Mouse (Mus musculus) cerebellum, postnatal 4 days (tissue): ENCODE data around the gene Col9a3.

Experiments used
- DNase-seq, 2 experiments: peaks; one replicate each; pipeline ENCODE4 v3.0.0; 2022; ENCODE audit warnings: low spot score in 2 of 2, mixed read lengths in 1 of 2

The Col9a3 gene

DNA sequence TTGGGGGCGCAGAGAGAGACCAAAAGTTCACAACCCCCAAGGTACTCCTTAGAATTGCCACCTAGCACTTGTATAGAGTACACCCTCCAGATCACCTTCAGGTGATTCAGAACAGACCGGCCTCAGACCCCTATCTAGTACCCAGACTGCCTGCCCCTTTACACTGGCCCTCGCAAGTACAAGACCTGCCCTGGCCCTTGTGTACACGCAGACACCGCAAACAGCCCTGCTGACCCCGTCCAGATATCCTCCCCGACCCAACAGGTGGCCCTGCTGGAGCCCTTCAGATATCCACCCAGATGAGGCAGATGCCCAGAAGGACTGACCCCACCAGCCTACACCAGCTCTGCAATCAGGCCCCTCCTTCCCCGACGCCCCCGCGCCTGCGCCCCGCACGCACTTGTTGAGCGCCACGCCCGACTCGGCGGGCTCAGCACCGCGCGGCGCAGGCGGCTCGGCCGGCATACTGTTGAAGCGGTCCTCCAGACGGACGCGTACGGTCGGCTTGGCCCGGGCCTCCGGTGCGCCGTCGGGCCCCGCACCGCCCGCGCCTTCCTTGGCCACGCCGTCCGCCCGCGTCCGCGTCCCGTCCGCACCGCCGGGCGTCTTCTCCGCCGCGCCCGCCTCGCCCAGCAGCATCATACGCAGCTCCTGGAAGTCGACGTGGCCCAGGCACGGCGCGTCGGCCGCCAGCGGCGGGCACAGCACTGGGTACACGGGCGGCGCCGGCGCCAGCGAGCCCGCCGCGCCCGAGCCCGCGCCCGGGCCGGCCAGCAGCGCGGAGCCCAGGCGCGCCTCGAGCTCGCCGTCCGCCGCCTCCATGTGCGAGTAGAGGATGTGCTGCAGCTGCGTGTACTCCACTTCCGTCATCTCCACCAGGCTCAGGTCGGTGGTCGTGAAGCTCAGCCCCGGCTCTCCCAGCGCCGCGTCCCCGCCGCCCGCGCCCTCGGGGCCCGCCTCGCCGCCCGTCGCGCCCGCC, 44.3 kb downstream of the Col9a3 start:
- no peak for DNase-seq

DNA sequence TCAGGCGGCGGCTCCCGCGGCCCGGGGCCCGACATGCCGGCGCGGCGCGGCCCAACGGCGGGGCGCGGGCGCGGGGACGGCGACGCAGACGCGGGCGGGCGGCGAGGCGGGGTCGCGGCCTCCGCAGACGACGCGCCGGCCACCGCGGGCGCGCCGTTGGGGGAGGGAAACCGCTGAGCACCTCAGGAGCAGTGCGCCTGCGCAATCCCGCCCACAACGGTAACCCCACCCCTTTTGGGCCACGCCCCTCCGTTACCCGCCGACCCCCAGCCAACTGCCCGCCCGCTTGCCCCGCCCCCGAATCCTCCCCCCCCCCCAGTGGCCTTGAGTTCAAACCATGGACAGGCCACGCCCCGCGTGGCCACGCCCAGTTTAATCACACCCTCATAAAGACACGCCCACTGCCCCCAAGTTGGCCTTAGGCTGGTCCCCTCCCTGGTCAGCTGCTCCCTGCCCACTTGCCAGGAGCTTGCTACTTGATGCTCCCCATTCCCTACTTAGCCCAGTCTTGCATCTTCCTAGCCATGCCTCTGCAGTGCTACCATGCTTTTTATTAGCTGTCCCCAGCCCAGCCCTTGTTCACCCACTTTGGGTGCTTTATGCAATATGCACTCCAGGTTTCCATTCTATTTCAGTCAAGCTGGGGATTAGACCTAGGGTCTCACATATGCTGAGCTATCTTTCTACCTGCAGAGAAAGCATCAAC, 45.1 kb downstream of the Col9a3 start, which contains the start of gene Tcfl5:
Tcfl5 (minus strand) TSS at position 154 of the 706 bp plus-strand sequence.
- no peak for DNase-seq

DNA sequence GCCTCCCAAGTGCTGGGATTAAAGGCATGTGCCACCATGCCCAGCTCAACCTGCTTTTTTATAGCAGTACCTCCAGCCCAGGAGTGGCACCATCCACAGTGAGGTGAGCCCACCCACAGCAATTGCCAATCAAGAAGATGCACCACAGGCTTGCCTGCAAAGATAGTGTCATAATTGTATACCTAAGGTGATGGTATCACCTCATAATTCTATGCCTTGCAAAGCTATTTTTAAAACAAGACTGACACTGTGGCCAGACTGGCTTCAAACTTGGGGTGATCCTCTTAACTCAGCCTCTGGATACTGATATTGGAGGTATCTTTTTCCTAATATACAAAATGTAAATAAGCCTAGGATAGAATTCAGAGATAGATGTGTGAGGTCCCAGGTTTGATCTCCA, 46.0 kb downstream of the Col9a3 start:
- DNase-seq = no peak

DNA sequence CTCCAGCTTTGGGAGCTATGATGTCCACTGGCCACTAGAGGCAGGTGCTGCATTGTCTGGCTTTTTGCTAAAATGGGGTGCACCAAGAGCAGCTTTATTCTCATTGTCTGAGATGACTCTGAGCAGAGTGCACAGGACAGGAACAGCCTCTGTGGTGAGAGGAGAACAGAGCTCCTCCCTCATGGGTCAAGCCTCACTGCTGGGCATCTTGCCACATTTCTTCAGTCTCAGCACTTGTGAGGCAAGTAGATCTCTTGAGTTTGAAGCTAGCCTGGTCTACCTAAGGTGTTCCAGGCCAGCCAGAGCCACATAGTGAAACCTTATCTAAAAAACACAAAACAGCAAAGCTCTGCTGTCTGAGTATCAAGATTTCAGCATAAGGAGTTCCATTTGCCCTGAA, 49.3 kb downstream of the Col9a3 start:
- DNase-seq = no peak

DNA sequence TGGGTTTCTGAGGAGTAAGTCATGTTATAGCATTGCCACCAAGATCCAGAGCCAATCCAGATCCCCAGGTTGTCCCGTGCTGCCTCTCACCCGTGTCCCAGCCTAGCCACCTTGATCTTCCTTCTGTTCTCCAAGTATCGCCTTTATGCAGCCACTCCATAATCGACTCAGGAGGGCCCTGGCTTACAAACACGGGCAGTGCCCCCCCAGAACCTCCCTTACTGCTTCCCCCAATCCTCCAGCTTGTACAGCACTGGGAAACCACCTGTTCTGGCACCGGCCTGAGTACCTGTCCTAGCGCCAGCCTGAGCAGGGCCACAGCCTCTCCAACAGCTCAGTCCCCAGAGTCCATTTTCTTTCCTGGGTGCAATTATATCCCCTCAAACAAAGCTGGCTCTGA, 57.1 kb downstream of the Col9a3 start:
- DNase-seq = no peak

DNA sequence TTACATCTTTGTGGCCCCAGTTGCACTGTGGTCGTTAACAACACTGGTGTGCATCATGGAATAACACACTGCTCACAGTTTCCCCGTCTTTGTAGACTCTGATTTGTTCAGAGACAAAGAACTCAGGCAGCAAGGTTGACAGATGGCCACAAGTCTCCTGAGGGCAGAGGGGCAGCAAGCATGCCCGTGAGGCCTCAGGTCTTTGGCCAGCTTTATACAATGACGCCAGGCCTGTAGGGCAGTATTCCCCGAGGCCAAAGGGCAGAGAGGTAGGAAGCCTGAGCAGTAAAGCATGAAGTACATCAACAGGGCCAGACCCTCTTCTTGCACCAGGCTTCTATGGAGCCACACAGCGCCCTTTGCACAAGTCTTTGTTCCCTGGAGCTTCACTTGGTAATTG, 57.6 kb downstream of the Col9a3 start:
- DNase-seq = no peak

DNA sequence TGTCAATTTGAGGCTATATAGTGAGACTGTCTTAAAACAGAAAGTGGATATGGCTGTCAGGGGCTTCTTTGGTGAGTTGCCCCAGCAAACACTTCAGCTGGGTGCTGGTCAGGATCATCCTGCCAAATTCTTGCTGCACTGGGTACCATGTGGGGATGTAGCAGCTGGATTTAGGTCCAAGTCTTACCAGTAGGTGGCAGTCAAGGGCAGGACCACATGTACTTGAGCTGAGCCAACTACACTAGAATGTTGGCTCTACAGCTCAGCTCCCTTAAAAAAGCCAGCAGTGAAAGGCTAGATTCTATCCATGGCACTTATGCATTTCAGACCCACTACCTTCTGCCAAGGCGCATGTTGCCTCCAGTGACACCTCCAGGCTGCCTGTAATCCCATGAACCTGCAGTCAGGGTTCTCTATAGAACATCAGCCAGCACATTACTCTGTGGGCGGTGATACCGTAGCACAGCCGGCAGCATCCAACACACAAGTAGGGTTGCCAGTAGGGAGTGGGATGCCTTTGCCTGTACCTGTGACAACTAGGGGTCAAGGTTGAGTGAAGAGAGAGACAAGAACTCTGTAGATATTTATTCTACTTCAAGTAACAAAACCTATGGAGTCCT, 59.9 kb downstream of the Col9a3 start:
- DNase-seq = peak; percentile 55 to 77

DNA sequence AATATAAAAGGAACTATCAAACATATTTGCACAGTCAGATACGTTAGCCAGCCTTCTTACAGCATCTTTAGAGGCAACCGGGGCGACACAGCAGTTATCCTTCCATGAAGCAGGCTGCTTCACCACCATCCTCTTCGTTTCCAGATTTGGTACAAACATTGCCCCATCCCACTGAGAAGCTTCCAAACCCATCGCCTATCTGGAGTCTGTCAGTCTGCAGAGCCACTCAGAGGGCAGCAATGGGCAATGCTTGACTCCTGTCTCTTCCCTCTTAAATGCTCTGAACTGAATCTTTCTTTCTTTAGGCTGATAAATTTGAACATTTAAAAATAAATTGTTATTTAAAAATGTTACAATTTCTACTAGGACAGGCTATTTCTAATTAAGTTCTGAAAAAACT, 60.8 kb downstream of the Col9a3 start:
- DNase-seq = no peak

DNA sequence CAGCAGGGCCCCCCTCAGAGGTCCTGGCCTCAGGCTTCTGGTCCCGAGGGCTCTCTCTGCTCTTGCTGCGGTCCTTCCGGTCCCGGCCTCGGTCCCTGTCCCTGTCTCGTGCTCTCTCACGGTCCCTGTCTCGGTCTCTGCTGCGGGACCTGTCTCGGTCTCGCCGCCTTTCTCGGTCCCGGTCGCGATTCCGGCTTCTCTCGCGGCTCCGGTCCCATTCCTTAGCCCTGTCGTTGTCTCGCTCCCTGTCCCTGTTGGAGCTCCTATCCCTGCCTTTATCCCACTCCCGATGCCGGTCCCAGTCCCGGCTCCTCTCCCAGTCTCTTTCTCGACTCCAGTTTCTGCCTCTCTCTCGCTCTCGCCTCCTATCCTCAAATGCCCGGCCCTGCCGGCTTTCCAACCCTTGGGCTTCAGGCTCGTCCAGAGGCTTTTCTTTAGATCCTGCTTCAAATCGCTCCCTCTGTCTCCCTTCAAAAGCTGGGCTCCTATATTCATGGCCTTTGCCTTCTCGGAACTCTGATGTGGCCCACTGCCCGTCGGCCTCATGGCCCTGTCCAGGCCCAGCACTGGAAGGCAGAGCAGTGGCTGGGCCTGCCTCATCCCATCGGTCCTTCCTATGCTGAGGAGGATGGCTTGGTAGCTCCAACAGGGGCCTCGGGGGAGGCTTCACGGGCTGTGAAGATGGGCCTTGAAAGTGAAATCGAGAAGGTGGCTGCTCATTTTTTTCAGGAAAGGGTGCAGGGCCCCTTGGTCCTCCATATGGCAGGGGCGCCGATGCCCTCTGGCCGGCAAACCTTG, 62.0 kb downstream of the Col9a3 start:
- no peak for DNase-seq

DNA sequence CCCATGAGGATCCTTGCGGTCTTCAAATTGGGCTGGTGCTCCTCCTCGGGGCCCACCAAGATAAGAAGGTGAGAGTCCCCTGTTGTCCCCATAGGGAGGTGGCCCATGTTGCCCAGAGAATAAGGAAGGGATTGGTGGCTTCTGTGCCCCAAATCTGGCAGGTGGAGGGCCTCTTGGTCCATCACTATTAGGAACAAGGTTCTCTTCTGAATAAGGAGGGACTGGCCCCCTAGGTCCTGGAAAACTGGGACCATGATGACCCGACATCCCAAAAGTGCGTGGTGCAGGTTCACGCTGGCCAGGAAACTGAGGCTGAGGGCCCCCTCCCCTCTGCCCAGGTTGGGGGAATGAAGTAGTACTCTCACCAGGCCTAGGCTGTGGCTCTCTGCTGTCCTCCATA, 62.9 kb downstream of the Col9a3 start:
- DNase-seq = no peak

DNA sequence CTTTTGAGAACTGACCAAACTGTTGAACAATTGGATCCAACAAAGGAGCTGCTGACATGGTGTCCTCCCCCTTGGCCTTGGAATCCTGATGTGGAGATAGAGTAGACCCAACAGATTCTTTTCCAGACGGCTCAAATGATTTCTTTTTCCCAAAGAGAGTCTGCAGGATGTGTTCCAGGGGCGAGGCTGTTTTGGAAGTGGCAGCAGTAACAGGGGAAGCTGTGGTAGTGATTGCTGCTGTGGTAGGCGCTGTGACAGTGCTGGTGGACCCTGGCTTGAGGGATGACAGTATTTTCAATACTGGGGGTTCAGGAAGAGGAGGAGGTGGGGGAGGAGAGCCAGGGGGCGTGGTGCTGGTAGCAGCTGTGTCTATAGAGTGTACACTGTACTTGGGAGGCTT, 64.4 kb downstream of the Col9a3 start:
- DNase-seq = no peak
